ENCODE assay signal across 9 mouse cellular contexts in genomic region chr4:148164002-148164439, GRCm38 (mm10). TPM values are rescaled to one million over a fixed set of nuclear protein-coding genes. Genes with fewer than 3 reads are reported as not detected.
DNase-seq lines count a peak whose midpoint lies in the region; ATAC-seq and TF ChIP-seq lines count a peak whose summit lies in the region.
"Had no signal": no experiment of that assay in that cellular context is flagged by ENCODE, and none has a peak within 500 bp of the region (broad histone marks: within the 10 kb centered on the region; RNA-seq: fewer than 3 reads in every experiment).

No protein-coding gene starts in this region.

- peak; percentile 34 for ATAC-seq in Patski
- peak; percentile 61 for ATAC-seq in common myeloid progenitor, adult 5-6 weeks (replicated peaks; ENCODE audit: low read depth, poor library complexity, severe bottlenecking)

- TF ChIP-seq CTCF in Patski (IDR thresholded peaks at IDR 0.05) = no peak

- H3K36me3 ChIP-seq in megakaryocyte, embryonic 14.5 days (replicated peaks; ENCODE audit: low read length) = peaks cover 21% of the 10 kb centered on the region

- H3K27me3 ChIP-seq in Patski = no peaks in the 10 kb centered on the region
- H3K27me3 ChIP-seq in megakaryocyte, embryonic 14.5 days (replicated peaks) = peaks cover 55% of the 10 kb centered on the region

- H3K9me3 ChIP-seq in megakaryocyte, embryonic 14.5 days = no peaks in the 10 kb centered on the region

- intact Hi-C loops in gastrocnemius, postnatal 14 days (cut with DNase I; ENCODE audit: low total_unique reads) = no loop called here
- intact Hi-C loops in left cerebral cortex, postnatal 10 days (cut with DNase I) = no loop called here

- DNase-seq in Patski (ENCODE audit: low read depth, low spot score) = no peak
- peak; percentile 70 for DNase-seq in gastrocnemius, postnatal 14 days
- DNase-seq in induced T-regulatory cell, adult 2 months (ENCODE audit: low read depth) = peak; percentile 80
- peak; percentile 66 to 88 for DNase-seq in left cerebral cortex, postnatal 10 days (ENCODE audit: extremely low spot score in 1 of 2, low spot score in 2 of 2)
- peak; percentile 75 to 79 for DNase-seq in right cerebral cortex, adult 2 months (ENCODE audit: low spot score in 2 of 2)
- peak; percentile 84 for DNase-seq in urinary bladder, postnatal 14 days (ENCODE audit: low spot score)

- peaks cover 88% of the 10 kb centered on the region for H3K4me1 ChIP-seq in megakaryocyte, embryonic 14.5 days

- POLR2A ChIA-PET in Patski (lab: Charles Lee) = no interaction called here

- in situ Hi-C loops in Patski (cut with MboI; ENCODE audit: low pct_unique_long_range_greater_than_20kb) = no loop called here

- peak overlapping the region; percentile 89 for H3K4me3 ChIP-seq in megakaryocyte, embryonic 14.5 days (replicated peaks)

- CTCF ChIA-PET in Patski (lab: Charles Lee) = interaction anchor here (0.9 to 4.0 kb wide), 5 partner anchors 24 to 60 kb away, joined by 3 to 22 read pairs (median 6); no protein-coding TSS in a partner anchor

RNA-seq across cellular contexts. Expression of gene Fbxo2, which starts 3.6 kb away (rescaled TPM):
- polyA plus RNA-seq in Patski (2021) = 20.9 TPM
- 0.27 TPM in 1 of 2 replicates, not detected in the other for total RNA-seq in common myeloid progenitor, adult 5-6 weeks (2017)
- not detected for total RNA-seq in gastrocnemius, postnatal 14 days (2021)
- 10 to 100 TPM; 26.8 to 33.0 TPM for total RNA-seq in left cerebral cortex, postnatal 10 days (2021)
- 60.5 and 134 TPM in 2 replicates for polyA plus RNA-seq in megakaryocyte, embryonic 14.5 days (2012; ENCODE audit: insufficient read depth, low replicate concordance)
- polyA plus RNA-seq: macrophage had no signal

RNA-seq across cellular contexts. Expression of gene Fbxo44, which starts 3.7 kb away (rescaled TPM):
- 29.7 TPM for polyA plus RNA-seq in Patski (2021)
- 1.4 and 3.0 TPM in 2 replicates for total RNA-seq in common myeloid progenitor, adult 5-6 weeks (2017)
- total RNA-seq in gastrocnemius, postnatal 14 days (2021) = 1 to 10 TPM; 1.4 to 3.3 TPM
- 10 to 100 TPM; 87.6 to 89.9 TPM for total RNA-seq in left cerebral cortex, postnatal 10 days (2021)
- 3.8 and 7.4 TPM in 2 replicates for polyA plus RNA-seq in megakaryocyte, embryonic 14.5 days (2012; ENCODE audit: insufficient read depth, low replicate concordance)

RNA-seq across cellular contexts. Expression of gene Fbxo6, which starts 12.1 kb away (rescaled TPM):
- polyA plus RNA-seq in Patski (2021) = 68.4 TPM
- total RNA-seq in common myeloid progenitor, adult 5-6 weeks (2017) = 2.9 and 7.1 TPM in 2 replicates
- total RNA-seq in gastrocnemius, postnatal 14 days (2021) = 10 to 100 TPM; 22.9 to 29.1 TPM
- total RNA-seq in left cerebral cortex, postnatal 10 days (2021) = 10 to 100 TPM; 23.5 to 28.1 TPM
- 110 and 123 TPM in 2 replicates for polyA plus RNA-seq in megakaryocyte, embryonic 14.5 days (2012; ENCODE audit: insufficient read depth, low replicate concordance)

RNA-seq across cellular contexts. Expression of gene Draxin, which starts 33.5 kb away (rescaled TPM):
- 0.30 TPM for polyA plus RNA-seq in Patski (2021)
- total RNA-seq in common myeloid progenitor, adult 5-6 weeks (2017) = 0.09 TPM in 1 of 2 replicates, not detected in the other
- under 1 TPM; 0.10 to 0.13 TPM for total RNA-seq in gastrocnemius, postnatal 14 days (2021)
- total RNA-seq in left cerebral cortex, postnatal 10 days (2021) = 1 to 10 TPM; 2.7 to 3.1 TPM
- 4.1 and 4.9 TPM in 2 replicates for polyA plus RNA-seq in megakaryocyte, embryonic 14.5 days (2012; ENCODE audit: insufficient read depth, low replicate concordance)
- polyA plus RNA-seq: macrophage had no signal

RNA-seq across cellular contexts. Expression of gene Mad2l2, which starts 33.8 kb away (rescaled TPM):
- 46.0 TPM for polyA plus RNA-seq in Patski (2021)
- total RNA-seq in common myeloid progenitor, adult 5-6 weeks (2017) = 8.4 and 17.2 TPM in 2 replicates
- 10 to 100 TPM; 11.5 to 12.9 TPM for total RNA-seq in gastrocnemius, postnatal 14 days (2021)
- total RNA-seq in left cerebral cortex, postnatal 10 days (2021) = 10 to 100 TPM; 14.6 to 15.7 TPM
- 26.0 and 35.6 TPM in 2 replicates for polyA plus RNA-seq in megakaryocyte, embryonic 14.5 days (2012; ENCODE audit: insufficient read depth, low replicate concordance)

Comparison
In these comparisons a context has a peak if more than half of its experiments do, and no peak if none do; other contexts are left out.
1. RNA of gene Fbxo2, which starts 3.6 kb away (total RNA-seq): 26.8 to 33.0 TPM in left cerebral cortex, postnatal 10 days; 0.27 TPM in common myeloid progenitor, adult 5-6 weeks and not detected in gastrocnemius, postnatal 14 days; every median in the first group is over 10 times any median in the second.
2. RNA of gene Fbxo44, which starts 3.7 kb away (total RNA-seq): 87.6 to 89.9 TPM in left cerebral cortex, postnatal 10 days; 1.4 to 3.3 TPM in gastrocnemius, postnatal 14 days and 1.4 to 3.0 TPM in common myeloid progenitor, adult 5-6 weeks; every median in the first group is over 10 times any median in the second.